Mouse (Mus musculus) erythroblast, embryonic 14.5 days (primary cell): Measurements from ENCODE around the gene Cebpg.

ENCODE experiments used
- GATA1 ChIP-seq: IDR thresholded peaks from 2 replicates; pipeline ENCODE4 v1.6.1; 2012; ENCODE audit warnings: low read length, inconsistent platforms, mixed read lengths
- TAL1 ChIP-seq: IDR thresholded peaks from 3 replicates; pipeline ENCODE4 v1.6.1; 2012; ENCODE audit warnings: low read length, inconsistent platforms, mixed read lengths

DNA sequence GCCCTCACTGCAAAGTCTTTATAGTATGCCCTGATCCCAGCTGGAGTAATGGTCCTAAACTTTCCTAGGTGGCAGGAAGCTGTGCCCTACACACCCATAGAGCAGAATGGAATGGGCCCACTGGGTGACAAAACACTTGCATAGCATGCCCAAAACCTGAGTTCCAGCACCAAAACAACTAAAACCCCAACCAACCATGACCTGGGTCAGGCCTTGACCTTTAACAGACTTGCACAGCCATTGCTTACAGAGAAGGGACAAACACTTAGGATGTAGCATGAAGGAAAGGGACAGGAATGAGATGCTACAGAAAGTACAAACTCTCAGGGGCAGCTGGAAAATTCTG is 14.2 kb downstream of the Cebpg start:
- TF ChIP-seq TAL1 (no peak), GATA1 (no peak)
